Comparison of ENCODE assay signal across 7 mouse cellular contexts in genomic region chr2:105126691-105127530, GRCm38 (mm10). TPM values are rescaled to one million over a fixed set of nuclear protein-coding genes. Genes with fewer than 3 reads are reported as not detected.
DNase-seq lines count a peak whose midpoint lies in the region; ATAC-seq and TF ChIP-seq lines count a peak whose summit lies in the region.

No protein-coding gene starts in this region.

- peak overlapping the region; percentile 64 for H3K9ac ChIP-seq in ES-E14 (ENCODE audit: insufficient read depth, low read depth, low read length, poor library complexity, severe bottlenecking)
- H3K9ac ChIP-seq in hindbrain, embryonic 13.5 days, result no peak overlapping the region
- H3K9ac ChIP-seq in liver, embryonic 12.5 days, result peak overlapping the region; percentile 40

- no peak overlapping the region for H3K27ac ChIP-seq in ES-E14 (ENCODE audit: insufficient read depth, low read depth, low read length, poor library complexity, severe bottlenecking)
- no peak overlapping the region for H3K27ac ChIP-seq in brown adipose tissue, adult 24 weeks (replicated peaks; ENCODE audit: low read depth, low read length)
- H3K27ac ChIP-seq in hindbrain, embryonic 13.5 days, result no peak overlapping the region
- H3K27ac ChIP-seq in liver, embryonic 12.5 days, result peak overlapping the region; percentile 45

- H3K4me3 ChIP-seq in ES-E14 (ENCODE audit: insufficient read depth in 1 of 2, low read depth in 1 of 2, low read length in 2 of 2, poor library complexity in 1 of 2, severe bottlenecking in 1 of 2), result peak overlapping the region; percentile 66 to 73
- 0 out of 2 replicates have a peak overlapping the region, but pooled peaks have one; percentile 8 for H3K4me3 ChIP-seq in brown adipose tissue, adult 24 weeks (ENCODE audit: insufficient read depth, low read depth, low read length)
- H3K4me3 ChIP-seq in hindbrain, embryonic 13.5 days, result peak overlapping the region; percentile 21
- H3K4me3 ChIP-seq in liver, embryonic 12.5 days, result peak overlapping the region; percentile 44

- peak; percentile 34 for ATAC-seq in hindbrain, embryonic 13.5 days (ENCODE audit: low FRiP score)
- no peak for ATAC-seq in liver, embryonic 12.5 days

- H3K27me3 ChIP-seq in hindbrain, embryonic 13.5 days, result peaks cover 96% of the 10 kb centered on the region
- peaks cover 100% of the 10 kb centered on the region for H3K27me3 ChIP-seq in liver, embryonic 12.5 days (replicated peaks)

- no peaks in the 10 kb centered on the region for H3K36me3 ChIP-seq in ES-E14 (ENCODE audit: control insufficient read depth, insufficient read depth, low read length, poor library complexity, severe bottlenecking)
- no peaks in the 10 kb centered on the region for H3K36me3 ChIP-seq in hindbrain, embryonic 13.5 days
- no peaks in the 10 kb centered on the region for H3K36me3 ChIP-seq in liver, embryonic 12.5 days

- DNase-seq in ES-E14 (ENCODE audit: low read depth, low spot score), result no peak
- DNase-seq in c-Kit-positive CD71-positive TER-119-positive erythroid progenitor cells, embryonic 14.5 days (ENCODE audit: low spot score), result no peak
- no peak for DNase-seq in gastrocnemius, postnatal 25 days
- no peak for DNase-seq in spleen, postnatal 10 days (ENCODE audit: low spot score in 2 of 2)

- H3K4me2 ChIP-seq in hindbrain, embryonic 13.5 days, result peak overlapping the region; percentile 32
- peak overlapping the region; percentile 44 for H3K4me2 ChIP-seq in liver, embryonic 12.5 days

- no peaks in the 10 kb centered on the region for H3K9me3 ChIP-seq in ES-E14 (ENCODE audit: control insufficient read depth, insufficient read depth, low read depth, low read length)
- H3K9me3 ChIP-seq in hindbrain, embryonic 13.5 days, result no peaks in the 10 kb centered on the region
- H3K9me3 ChIP-seq in liver, embryonic 12.5 days (replicated peaks), result no peaks in the 10 kb centered on the region

- peaks cover 0 to 6% of the 10 kb centered on the region in 2 experiments; a peak in 1 of 4 replicates for H3K4me1 ChIP-seq in ES-E14 (ENCODE audit: control insufficient read depth in 2 of 2, insufficient read depth in 2 of 2, low read length in 2 of 2, poor library complexity in 1 of 2)
- peaks cover 12% of the 10 kb centered on the region for H3K4me1 ChIP-seq in brown adipose tissue, adult 24 weeks (ENCODE audit: control insufficient read depth, insufficient read depth, insufficient read length, low read length)
- peaks cover 23% of the 10 kb centered on the region for H3K4me1 ChIP-seq in hindbrain, embryonic 13.5 days (replicated peaks)
- H3K4me1 ChIP-seq in liver, embryonic 12.5 days, result peaks cover 15% of the 10 kb centered on the region; the same call in 1 of the 2 replicates

- WGBS in hindbrain, embryonic 13.5 days, result 1% methylated on average over 64 of the region's 92 CpGs
- WGBS in liver, embryonic 12.5 days (ENCODE audit: insufficient replicate concordance), result 2% methylated on average over 90 of the region's 92 CpGs

- in situ Hi-C loops in ES-E14 (cut with MboI; ENCODE audit: low sequenced_read_pairs in 2 of 2, unreplicated experiment in 2 of 2), result no loop called here

TF ChIP-seq in ES-E14, 5 proteins besides CTCF, POLR2A, EP300 and RAD21:
- no peak for TF ChIP-seq MAFK (IDR thresholded peaks at IDR 0.05; ENCODE audit: insufficient read depth, low read depth, low read length)
- TF ChIP-seq ZNF384 (IDR thresholded peaks at IDR 0.05; ENCODE audit: low read depth, low read length), result no peak
- TF ChIP-seq CHD2 (IDR thresholded peaks at IDR 0.05; ENCODE audit: low read depth, low read length), result no peak
- TF ChIP-seq HCFC1 (IDR thresholded peaks at IDR 0.05; ENCODE audit: borderline replicate concordance, insufficient read depth, low read length), result no peak
- TF ChIP-seq ZC3H11A (IDR thresholded peaks at IDR 0.05; ENCODE audit: borderline replicate concordance, low read depth, low read length), result no peak

RNA-seq across cellular contexts. Expression of gene Wt1, which starts 0.6 kb away (rescaled TPM):
- 5.0 and 5.2 TPM in 2 replicates for total RNA-seq in ES-E14 (2012; rRNA removed)
- not detected in 2 replicates for polyA plus RNA-seq in brown adipose tissue, adult 24 weeks (2012; ENCODE audit: insufficient read depth, insufficient read length, missing spikeins)
- polyA plus RNA-seq in hindbrain, embryonic 13.5 days (2015; fragmentation: Nextera tagmentation; extraction: Ambion mirVana), result 0.61 and 0.82 TPM in 2 replicates
- 6.6 and 7.2 TPM in 2 replicates for polyA plus RNA-seq in liver, embryonic 12.5 days (2016; fragmentation: Nextera tagmentation; extraction: Ambion mirVana)
- under 1 TPM in 1 of 2 experiments, not detected in 1; 0.08 TPM for total RNA-seq in gastrocnemius, postnatal 25 days (2021)

RNA-seq across cellular contexts. Expression of gene Gm11060, which starts 35.1 kb away (rescaled TPM):
- total RNA-seq in ES-E14 (2012; rRNA removed), result not detected in 2 replicates
- not detected in 2 replicates for polyA plus RNA-seq in brown adipose tissue, adult 24 weeks (2012; ENCODE audit: insufficient read depth, insufficient read length, missing spikeins)
- polyA plus RNA-seq in hindbrain, embryonic 13.5 days (2015; fragmentation: Nextera tagmentation; extraction: Ambion mirVana), result not detected in 2 replicates
- polyA plus RNA-seq in liver, embryonic 12.5 days (2016; fragmentation: Nextera tagmentation; extraction: Ambion mirVana), result not detected in 2 replicates
- not detected for total RNA-seq in gastrocnemius, postnatal 25 days (2021)

Comparison
In these comparisons a context has a peak if more than half of its experiments do, and no peak if none do; other contexts are left out.
1. H3K4me3 ChIP-seq: peak in every context shown above with its lines; median percentile 70 in ES-E14; 44 in liver, embryonic 12.5 days; 21 in hindbrain, embryonic 13.5 days; 8 in brown adipose tissue, adult 24 weeks.